Mouse (Mus musculus): Measurements from ENCODE around the gene Madcam1.

Madcam1 gene

GRCm38 (mm10) chr10:79668771-79669575 is 4.6 kb downstream of the Madcam1 start, which contains the start of gene Tpgs1:
Gene Tpgs1, plus strand, starts transcription at chr10:79669369.
- DNase-seq: peak; percentile 85

- DNase-seq: peak; percentile 81
These were observed 5.3 kb downstream of the Madcam1 start for GRCm38 (mm10) chr10:79669576-79670057.

- no peak for DNase-seq
These were observed 5.9 kb downstream of the Madcam1 start for GRCm38 (mm10) chr10:79670071-79670888.

GRCm38 (mm10) chr10:79671396-79672087 is 7.2 kb downstream of the Madcam1 start:
- DNase-seq: no peak

GRCm38 (mm10) chr10:79672088-79672455 is 7.7 kb downstream of the Madcam1 start:
- DNase-seq: no peak

GRCm38 (mm10) chr10:79673054-79673453 is 8.7 kb downstream of the Madcam1 start:
- no peak for DNase-seq

- no peak for DNase-seq
These were observed 11.1 kb downstream of the Madcam1 start for GRCm38 (mm10) chr10:79675346-79676035.

- DNase-seq: no peak
These were observed 16.5 kb downstream of the Madcam1 start for GRCm38 (mm10) chr10:79680606-79681495.

- peak; percentile 99 for DNase-seq
These were observed 17.4 kb downstream of the Madcam1 start, which contains the start of gene Cdc34 for GRCm38 (mm10) chr10:79681591-79682245. Gene Cdc34, plus strand, starts transcription at chr10:79682195.

GRCm38 (mm10) chr10:79682551-79682915 is 18.2 kb downstream of the Madcam1 start:
- DNase-seq: no peak

GRCm38 (mm10) chr10:79682916-79683582 is 18.7 kb downstream of the Madcam1 start:
- DNase-seq: peak; percentile 78

- no peak for DNase-seq
These were observed 19.6 kb downstream of the Madcam1 start for GRCm38 (mm10) chr10:79683726-79684640.

GRCm38 (mm10) chr10:79684770-79685600 is 20.6 kb downstream of the Madcam1 start:
- DNase-seq: no peak

- DNase-seq: no peak
These were observed 21.9 kb downstream of the Madcam1 start for GRCm38 (mm10) chr10:79686219-79686618.

- no peak for DNase-seq
These were observed 22.3 kb downstream of the Madcam1 start for GRCm38 (mm10) chr10:79686691-79687090.

- no peak for DNase-seq
These were observed 23.2 kb downstream of the Madcam1 start for GRCm38 (mm10) chr10:79687513-79687912.

GRCm38 (mm10) chr10:79688720-79689119 is 24.4 kb downstream of the Madcam1 start, which contains the start of gene Gzmm:
Gene Gzmm, plus strand, starts transcription at chr10:79689020.
- DNase-seq: no peak

- no peak for DNase-seq
These were observed 24.8 kb downstream of the Madcam1 start for GRCm38 (mm10) chr10:79689178-79689577.
